Mouse (Mus musculus): ENCODE results near the gene Tead1.

- no peak for TF ChIP-seq POLR2A (IDR thresholded peaks at IDR 0.05; ENCODE audit: insufficient read depth, low read depth, low read length)
- no peak for TF ChIP-seq CTCF (IDR thresholded peaks at IDR 0.05; ENCODE audit: insufficient read depth, low read depth, low read length)
Observed at GRCm38 (mm10) chr7:112690836-112691781, 12.0 kb downstream of the Tead1 start.
